Mouse (Mus musculus): ENCODE measurements around the gene Foxn3. TPM values are rescaled to one million over a fixed set of nuclear protein-coding genes. Genes with fewer than 3 reads are reported as not detected.
A peak's percentile ranks its signal among the peaks of the same experiment; 100 is the strongest.

Gene Foxn3
- polyA plus RNA-seq, 1 experiment from 2014 or later = 51.9 TPM

GRCm38 (mm10) chr12:99265777-99266176, 297.6 kb downstream of the Foxn3 start:
- 78% methylated on average over 6 of the region's 6 CpGs for WGBS
- Histone ChIP-seq H3K9ac (no peak overlapping the region), H3K27me3 (replicated peaks) (no peaks in the 10 kb centered on the region), H3K4me3 (no peak overlapping the region), H3K9me3 (no peaks in the 10 kb centered on the region), H3K27ac (replicated peaks) (no peak overlapping the region), H3K4me1 (peaks cover 85% of the 10 kb centered on the region), H3K4me2 (no peak overlapping the region), H3K36me3 (peaks cover 3% of the 10 kb centered on the region; the same call in 1 of the 2 replicates)
- no peak for ATAC-seq (ENCODE audit: extremely low read depth, insufficient number of reproducible peaks, low FRiP score, low TSS enrichment)

DNA sequence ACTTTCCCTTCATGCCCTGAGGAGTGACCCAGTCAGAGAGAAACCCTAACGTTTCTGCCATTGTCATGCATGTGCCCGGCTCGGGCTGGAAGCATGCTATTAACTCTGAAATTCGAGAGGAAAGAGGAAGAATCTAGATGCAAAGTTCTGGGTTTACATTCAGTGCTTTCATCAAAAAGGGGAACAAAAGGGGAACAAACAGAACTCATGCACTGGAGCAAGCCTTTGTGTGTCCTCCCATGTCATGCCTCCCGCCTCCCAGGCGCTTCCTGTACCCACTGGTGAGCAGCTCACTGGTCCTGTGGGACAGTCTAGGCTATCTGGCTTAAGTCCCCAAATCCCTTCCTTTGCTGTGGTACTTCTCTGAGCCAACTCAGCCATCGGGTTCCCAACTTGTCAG, 299.0 kb downstream of the Foxn3 start:
- Histone ChIP-seq H3K9me3 (no peaks in the 10 kb centered on the region), H3K4me3 (no peak overlapping the region), H3K4me1 (peaks cover 87% of the 10 kb centered on the region), H3K36me3 (peaks cover 3% of the 10 kb centered on the region; the same call in 1 of the 2 replicates), H3K4me2 (no peak overlapping the region), H3K27me3 (replicated peaks) (no peaks in the 10 kb centered on the region), H3K9ac (no peak overlapping the region), H3K27ac (replicated peaks) (0 out of 2 replicates have a peak overlapping the region, but pooled peaks have one; percentile 20)
- WGBS = 79% methylated on average over 7 of the region's 7 CpGs
- ATAC-seq (ENCODE audit: extremely low read depth, insufficient number of reproducible peaks, low FRiP score, low TSS enrichment) = no peak

- Histone ChIP-seq H3K27ac (replicated peaks) (0 out of 2 replicates have a peak overlapping the region, but pooled peaks have one; percentile 20), H3K9ac (no peak overlapping the region), H3K4me1 (peaks cover 86% of the 10 kb centered on the region), H3K36me3 (peaks cover 3% of the 10 kb centered on the region; the same call in 1 of the 2 replicates), H3K27me3 (replicated peaks) (no peaks in the 10 kb centered on the region), H3K4me2 (no peak overlapping the region), H3K9me3 (no peaks in the 10 kb centered on the region), H3K4me3 (no peak overlapping the region)
- WGBS = 85% methylated on average over 12 of the region's 12 CpGs
- no peak for ATAC-seq (ENCODE audit: extremely low read depth, insufficient number of reproducible peaks, low FRiP score, low TSS enrichment)
Observed at GRCm38 (mm10) chr12:99263592-99264335, 299.6 kb downstream of the Foxn3 start.

- ATAC-seq (ENCODE audit: extremely low read depth, insufficient number of reproducible peaks, low FRiP score, low TSS enrichment) = no peak
- Histone ChIP-seq H3K4me3 (no peak overlapping the region), H3K4me2 (no peak overlapping the region), H3K36me3 (peaks cover 3% of the 10 kb centered on the region; the same call in 1 of the 2 replicates), H3K9ac (no peak overlapping the region), H3K27me3 (replicated peaks) (no peaks in the 10 kb centered on the region), H3K9me3 (no peaks in the 10 kb centered on the region), H3K27ac (replicated peaks) (no peak overlapping the region), H3K4me1 (peaks cover 86% of the 10 kb centered on the region)
- 74% methylated on average over 1 of the region's 1 CpGs for WGBS
Observed at GRCm38 (mm10) chr12:99262840-99263239, 300.5 kb downstream of the Foxn3 start.

DNA sequence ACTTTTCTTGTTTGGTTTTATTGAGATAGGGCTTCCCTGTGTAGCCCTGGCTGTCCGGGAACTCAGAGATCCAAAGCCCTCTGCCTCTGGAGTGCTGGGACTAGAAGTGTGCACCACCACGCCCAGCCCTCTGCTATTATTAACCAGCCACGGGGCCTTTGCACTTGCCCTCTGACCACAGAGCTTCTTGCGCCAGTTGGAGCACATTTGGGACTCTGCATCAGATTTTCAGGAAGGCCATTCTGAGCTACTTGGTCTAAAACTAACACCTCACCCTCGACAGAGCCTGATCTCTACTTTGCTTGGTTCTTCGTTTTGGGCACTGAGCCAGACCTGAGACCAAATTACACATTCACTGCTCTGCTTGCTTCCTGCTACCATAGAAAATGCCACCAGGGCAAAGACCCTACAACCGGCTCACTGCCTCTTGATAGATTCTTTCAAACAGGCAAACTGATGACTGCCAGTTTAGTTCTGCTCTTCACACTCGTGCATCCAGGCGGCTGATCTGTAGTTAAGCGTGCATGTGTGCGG, 301.2 kb downstream of the Foxn3 start:
- peaks cover 86% of the 10 kb centered on the region for H3K4me1 ChIP-seq
- H3K4me2 ChIP-seq = no peak overlapping the region
- H3K27ac ChIP-seq (replicated peaks) = 0 out of 2 replicates have a peak overlapping the region, but pooled peaks have one; percentile 16
- 63% methylated on average over 11 of the region's 11 CpGs for WGBS
- no peak overlapping the region for H3K9ac ChIP-seq
- no peaks in the 10 kb centered on the region for H3K9me3 ChIP-seq
- no peak overlapping the region for H3K4me3 ChIP-seq
- peaks cover 3% of the 10 kb centered on the region; the same call in 1 of the 2 replicates for H3K36me3 ChIP-seq
- no peak for ATAC-seq (ENCODE audit: extremely low read depth, insufficient number of reproducible peaks, low FRiP score, low TSS enrichment)
- H3K27me3 ChIP-seq (replicated peaks) = no peaks in the 10 kb centered on the region

GRCm38 (mm10) chr12:99260171-99260570, 303.2 kb downstream of the Foxn3 start:
- no peak for ATAC-seq (ENCODE audit: extremely low read depth, insufficient number of reproducible peaks, low FRiP score, low TSS enrichment)
- Histone ChIP-seq H3K27me3 (replicated peaks) (no peaks in the 10 kb centered on the region), H3K4me2 (no peak overlapping the region), H3K4me1 (peaks cover 82% of the 10 kb centered on the region), H3K9me3 (no peaks in the 10 kb centered on the region), H3K9ac (no peak overlapping the region), H3K36me3 (peaks cover 3% of the 10 kb centered on the region; the same call in 1 of the 2 replicates), H3K4me3 (no peak overlapping the region), H3K27ac (replicated peaks) (peak overlapping the region; percentile 13; the same call in 1 of the 2 replicates)
- 68% methylated on average over 10 of the region's 10 CpGs for WGBS

DNA sequence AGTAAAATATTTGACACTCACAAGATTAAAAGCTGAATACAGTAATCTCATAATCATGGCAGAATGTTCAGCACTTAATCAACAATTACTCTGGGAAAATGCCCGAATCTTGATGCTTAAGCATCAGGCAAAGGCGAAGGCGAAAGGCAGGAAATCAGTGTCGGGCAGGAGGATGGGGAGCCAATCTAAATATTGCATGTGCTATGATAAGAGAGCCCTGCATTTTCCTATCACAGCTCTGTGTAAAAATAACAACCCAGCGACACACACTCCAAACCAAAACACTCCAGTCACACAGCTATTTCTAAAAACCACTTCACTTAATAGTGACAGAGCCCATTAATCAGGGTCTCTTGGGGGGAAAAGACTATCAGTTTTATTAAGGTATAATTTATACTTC, 305.8 kb downstream of the Foxn3 start:
- ATAC-seq (ENCODE audit: extremely low read depth, insufficient number of reproducible peaks, low FRiP score, low TSS enrichment) = no peak
- WGBS = 11% methylated on average over 5 of the region's 5 CpGs
- H3K4me1 ChIP-seq = peaks cover 68% of the 10 kb centered on the region
- H3K27me3 ChIP-seq (replicated peaks) = no peaks in the 10 kb centered on the region
- H3K9me3 ChIP-seq = no peaks in the 10 kb centered on the region
- H3K4me2 ChIP-seq = peak overlapping the region; percentile 57
- no peaks in the 10 kb centered on the region for H3K36me3 ChIP-seq
- H3K9ac ChIP-seq = peak overlapping the region; percentile 47; the same call in 1 of the 2 replicates
- 0 out of 2 replicates have a peak overlapping the region, but pooled peaks have one; percentile 9 for H3K4me3 ChIP-seq
- H3K27ac ChIP-seq (replicated peaks) = peak overlapping the region; percentile 86

DNA sequence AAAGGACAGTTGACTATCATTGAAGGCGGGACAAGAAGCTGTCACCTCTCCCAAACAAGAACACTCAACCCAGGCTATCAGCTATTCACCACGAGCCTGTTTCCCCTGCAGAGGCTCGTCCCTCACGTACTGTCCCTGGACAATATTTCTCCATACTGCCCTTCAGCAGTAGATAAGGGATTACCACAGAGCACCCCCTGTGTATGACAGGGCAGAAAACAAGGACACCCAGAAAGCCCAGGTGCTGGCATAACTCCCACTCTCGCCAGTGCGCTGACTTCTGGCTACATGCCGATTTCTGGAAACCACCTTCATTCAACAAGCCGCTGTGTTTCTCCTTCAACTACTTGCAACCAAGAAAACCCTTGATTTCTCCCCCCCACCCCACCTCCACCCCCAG, 306.4 kb downstream of the Foxn3 start:
- Histone ChIP-seq H3K27me3 (replicated peaks) (no peaks in the 10 kb centered on the region), H3K4me1 (peaks cover 62% of the 10 kb centered on the region), H3K4me2 (peak overlapping the region; percentile 57), H3K36me3 (no peaks in the 10 kb centered on the region), H3K27ac (replicated peaks) (peak overlapping the region; percentile 86), H3K9me3 (no peaks in the 10 kb centered on the region), H3K9ac (no peak overlapping the region), H3K4me3 (0 out of 2 replicates have a peak overlapping the region, but pooled peaks have one; percentile 9)
- no peak for ATAC-seq (ENCODE audit: extremely low read depth, insufficient number of reproducible peaks, low FRiP score, low TSS enrichment)
- 45% methylated on average over 8 of the region's 8 CpGs for WGBS

GRCm38 (mm10) chr12:99256463-99256862, 306.9 kb downstream of the Foxn3 start:
- ATAC-seq (ENCODE audit: extremely low read depth, insufficient number of reproducible peaks, low FRiP score, low TSS enrichment) = no peak
- Histone ChIP-seq H3K9ac (no peak overlapping the region), H3K4me1 (peaks cover 61% of the 10 kb centered on the region), H3K27me3 (replicated peaks) (no peaks in the 10 kb centered on the region), H3K9me3 (no peaks in the 10 kb centered on the region), H3K27ac (replicated peaks) (peak overlapping the region; percentile 86), H3K4me2 (no peak overlapping the region), H3K36me3 (no peaks in the 10 kb centered on the region), H3K4me3 (no peak overlapping the region)
- WGBS = 61% methylated on average over 5 of the region's 5 CpGs

DNA sequence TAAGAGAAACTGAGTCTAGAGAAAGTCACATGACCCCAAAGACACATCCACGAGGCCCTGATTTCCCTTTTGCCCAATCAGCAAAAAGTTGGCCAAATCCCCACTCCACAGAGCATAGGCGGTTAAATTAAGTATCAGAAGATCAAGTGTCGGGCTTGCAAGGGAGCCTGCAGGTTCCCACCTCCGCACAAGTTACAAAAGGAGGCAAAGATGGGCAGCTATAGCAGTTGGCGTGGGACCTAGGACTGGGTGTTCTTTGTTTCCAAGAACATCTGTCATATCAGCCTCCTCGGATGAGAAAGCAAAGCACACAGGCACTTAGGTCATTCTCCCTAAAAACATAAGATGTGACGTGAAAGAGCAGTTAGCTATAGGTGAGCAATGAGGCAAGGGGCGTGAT, 308.9 kb downstream of the Foxn3 start:
- H3K4me1 ChIP-seq = peaks cover 61% of the 10 kb centered on the region
- H3K36me3 ChIP-seq = no peaks in the 10 kb centered on the region
- no peak for ATAC-seq (ENCODE audit: extremely low read depth, insufficient number of reproducible peaks, low FRiP score, low TSS enrichment)
- no peak overlapping the region for H3K4me3 ChIP-seq
- no peak overlapping the region for H3K4me2 ChIP-seq
- WGBS = 85% methylated on average over 8 of the region's 8 CpGs
- no peak overlapping the region for H3K27ac ChIP-seq (replicated peaks)
- H3K9ac ChIP-seq = no peak overlapping the region
- no peaks in the 10 kb centered on the region for H3K27me3 ChIP-seq (replicated peaks)
- no peaks in the 10 kb centered on the region for H3K9me3 ChIP-seq

GRCm38 (mm10) chr12:99253562-99253961, 309.8 kb downstream of the Foxn3 start:
- no peak overlapping the region for H3K4me3 ChIP-seq
- 89% methylated on average over 10 of the region's 10 CpGs for WGBS
- H3K4me2 ChIP-seq = no peak overlapping the region
- H3K36me3 ChIP-seq = no peaks in the 10 kb centered on the region
- H3K27me3 ChIP-seq (replicated peaks) = no peaks in the 10 kb centered on the region
- no peaks in the 10 kb centered on the region for H3K9me3 ChIP-seq
- H3K9ac ChIP-seq = no peak overlapping the region
- H3K4me1 ChIP-seq = peaks cover 63% of the 10 kb centered on the region
- ATAC-seq (ENCODE audit: extremely low read depth, insufficient number of reproducible peaks, low FRiP score, low TSS enrichment) = no peak
- H3K27ac ChIP-seq (replicated peaks) = no peak overlapping the region
